Mouse (Mus musculus) ES-E14 (cell line): Measurements from ENCODE around the gene Nmt2. TPM values are rescaled to one million over a fixed set of nuclear protein-coding genes. Genes with fewer than 3 reads are reported as not detected.

ENCODE experiments used
- DNase-seq: peaks from one replicate; pipeline ENCODE4 v3.0.0-alpha.2; 2013; ENCODE audit warnings: low read depth, low spot score
- H3K27ac ChIP-seq: 2 replicates; pipeline ENCODE4 v1.5.1; 2012; ENCODE audit warnings: low read depth, mild to moderate bottlenecking, low read length, moderate library complexity, mixed read lengths; ENCODE audit not compliant: poor library complexity, insufficient read depth, severe bottlenecking
- H3K36me3 ChIP-seq: 2 replicates; pipeline ENCODE4 v1.6.1; 2012; ENCODE audit warnings: mild to moderate bottlenecking, low read length, moderate library complexity, mixed read lengths; ENCODE audit not compliant: control insufficient read depth, poor library complexity, insufficient read depth, severe bottlenecking
- H3K4me1 ChIP-seq, 2 experiments: fragments of 150-350 bp in 1 of 2; sonication (generic) in 1 of 2; 2 replicates each; pipeline ENCODE4 v1.6.1; 2012; ENCODE audit warnings: low read length in 2 of 2, mild to moderate bottlenecking in 1 of 2, mixed read lengths in 1 of 2; ENCODE audit not compliant: control insufficient read depth in 2 of 2, insufficient read depth in 2 of 2, poor library complexity in 1 of 2
- H3K4me3 ChIP-seq, 2 experiments: fragments of 150-350 bp in 1 of 2; sonication (generic) in 1 of 2; 2 replicates each; pipeline ENCODE4 v1.5.1; 2012; ENCODE audit warnings: low read length in 2 of 2, low read depth in 1 of 2, mild to moderate bottlenecking in 1 of 2, mixed read lengths in 1 of 2; ENCODE audit not compliant: insufficient read depth in 1 of 2, poor library complexity in 1 of 2, severe bottlenecking in 1 of 2
- H3K9ac ChIP-seq: 2 replicates; pipeline ENCODE4 v1.6.1; 2012; ENCODE audit warnings: low read depth, mild to moderate bottlenecking, low read length, mixed read lengths; ENCODE audit not compliant: poor library complexity, insufficient read depth, severe bottlenecking
- H3K9me3 ChIP-seq: fragments of 150-350 bp; sonication (generic); 2 replicates; pipeline ENCODE4 v1.6.1; 2012; ENCODE audit warnings: low read depth, mild to moderate bottlenecking, low read length; ENCODE audit not compliant: control insufficient read depth, insufficient read depth
- CHD2 ChIP-seq: IDR thresholded peaks from 2 replicates; pipeline ENCODE4 v1.6.1; 2014; ENCODE audit warnings: mild to moderate bottlenecking, low read depth, low read length, inconsistent platforms
- HCFC1 ChIP-seq: IDR thresholded peaks from 2 replicates; pipeline ENCODE4 v1.6.1; 2012; ENCODE audit warnings: low read length, inconsistent platforms, borderline replicate concordance; ENCODE audit not compliant: insufficient read depth
- MAFK ChIP-seq: IDR thresholded peaks from 2 replicates; pipeline ENCODE4 v1.6.1; 2014; ENCODE audit warnings: mild to moderate bottlenecking, low read depth, low read length, inconsistent platforms; ENCODE audit not compliant: insufficient read depth
- ZC3H11A ChIP-seq: IDR thresholded peaks from 2 replicates; pipeline ENCODE4 v1.6.1; 2012; ENCODE audit warnings: low read depth, mild to moderate bottlenecking, inconsistent platforms, low read length, borderline replicate concordance
- ZNF384 ChIP-seq: IDR thresholded peaks from 2 replicates; pipeline ENCODE4 v1.6.1; 2012; ENCODE audit warnings: low read depth, low read length, inconsistent platforms
- in situ Hi-C, 2 experiments: fragments of 600-800 bp; cut with MboI; formaldehyde crosslinking; loops; one replicate each; pipeline ENCODE4 v1.15.1; 2025; ENCODE audit warnings: low sequenced_read_pairs in 2 of 2, inconsistent platforms in 1 of 2; ENCODE audit not compliant: unreplicated experiment in 2 of 2
- total RNA-seq: library from RNA; depleted of rRNA; stranded (reverse); fragments of 300-350 nt; gene quantifications from 2 replicates; pipeline ENCODE4 v1.2.3, GENCODE M21; 2012

Nmt2 gene
- total RNA-seq, 1 experiment, result 34.1 TPM

DNA sequence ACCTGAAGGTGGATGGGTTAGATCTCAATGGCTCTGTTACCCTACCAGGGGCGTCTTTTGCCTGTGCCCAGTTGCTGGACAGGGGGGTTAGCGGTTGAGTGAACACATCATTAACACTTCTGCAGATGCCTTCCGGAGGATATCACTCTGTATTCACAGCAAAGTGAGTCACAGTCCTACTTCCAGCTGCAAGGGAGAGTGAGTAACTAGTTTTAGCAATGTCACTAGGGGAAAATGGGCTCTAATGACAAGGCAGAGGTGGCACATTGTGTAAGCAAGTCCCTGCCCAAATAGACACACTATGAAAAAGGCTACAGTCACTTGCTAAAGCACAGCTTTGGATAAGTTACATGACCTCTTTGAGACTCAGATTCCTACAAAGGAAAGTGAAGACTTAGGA is 17.5 kb upstream of the Nmt2 start:
- no peak for TF ChIP-seq ZNF384
- TF ChIP-seq ZC3H11A, result no peak
- TF ChIP-seq CHD2, result no peak
- TF ChIP-seq HCFC1, result no peak
- TF ChIP-seq MAFK, result no peak
- Histone ChIP-seq H3K4me3 (no peak overlapping the region), H3K9me3 (no peaks in the 10 kb centered on the region), H3K4me1 (no peaks in the 10 kb centered on the region), H3K9ac (no peak overlapping the region), H3K36me3 (no peaks in the 10 kb centered on the region), H3K27ac (no peak overlapping the region)
- in situ Hi-C loops, result no loop called here
- no peak for DNase-seq

GRCm38 (mm10) chr2:3267879-3268278 is 16.1 kb upstream of the Nmt2 start:
- Histone ChIP-seq H3K4me3 (no peak overlapping the region), H3K27ac (no peak overlapping the region), H3K9ac (no peak overlapping the region), H3K4me1 (no peaks in the 10 kb centered on the region), H3K36me3 (no peaks in the 10 kb centered on the region), H3K9me3 (no peaks in the 10 kb centered on the region)
- no peak for DNase-seq
- no peak for TF ChIP-seq CHD2
- in situ Hi-C loops, result no loop called here

GRCm38 (mm10) chr2:3273349-3273748 is 10.7 kb upstream of the Nmt2 start:
- DNase-seq, result no peak
- no peak overlapping the region for H3K27ac ChIP-seq
- no peak for TF ChIP-seq CHD2
- TF ChIP-seq MAFK, result no peak
- no peak for TF ChIP-seq HCFC1
- no peak for TF ChIP-seq ZNF384
- TF ChIP-seq ZC3H11A, result no peak
- no peaks in the 10 kb centered on the region for H3K9me3 ChIP-seq
- H3K9ac ChIP-seq, result no peak overlapping the region
- no peak overlapping the region for H3K4me3 ChIP-seq
- no peaks in the 10 kb centered on the region for H3K4me1 ChIP-seq
- no peaks in the 10 kb centered on the region for H3K36me3 ChIP-seq
- in situ Hi-C loops, result no loop called here

DNA sequence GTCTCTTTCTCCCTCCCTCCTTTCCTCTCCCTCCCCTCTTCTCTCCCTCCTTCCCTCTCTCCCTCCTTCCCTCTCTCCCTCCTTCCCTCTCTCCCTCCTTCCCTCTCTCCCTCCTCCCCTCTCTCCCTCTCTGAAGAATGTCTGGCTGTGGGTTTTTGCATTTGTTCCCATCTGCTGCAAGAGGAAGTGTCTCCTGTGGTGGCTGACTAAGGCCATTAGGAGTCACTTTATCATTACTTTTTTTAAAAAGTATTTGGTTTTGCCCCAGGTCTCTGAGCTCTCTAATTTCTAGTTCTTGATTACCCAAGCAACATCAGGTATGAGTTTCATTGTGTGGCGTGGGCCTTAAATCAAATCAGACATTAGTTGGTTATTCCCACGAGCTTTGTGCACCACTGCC is 7.9 kb upstream of the Nmt2 start:
- H3K27ac ChIP-seq, result no peak overlapping the region
- no peaks in the 10 kb centered on the region for H3K4me1 ChIP-seq
- TF ChIP-seq HCFC1 (no peak), ZNF384 (no peak), CHD2 (no peak), MAFK (no peak), ZC3H11A (no peak)
- DNase-seq, result no peak
- no peaks in the 10 kb centered on the region for H3K9me3 ChIP-seq
- no peak overlapping the region for H3K9ac ChIP-seq
- H3K36me3 ChIP-seq, result no peaks in the 10 kb centered on the region
- in situ Hi-C loops, result no loop called here
- H3K4me3 ChIP-seq, result no peak overlapping the region

DNA sequence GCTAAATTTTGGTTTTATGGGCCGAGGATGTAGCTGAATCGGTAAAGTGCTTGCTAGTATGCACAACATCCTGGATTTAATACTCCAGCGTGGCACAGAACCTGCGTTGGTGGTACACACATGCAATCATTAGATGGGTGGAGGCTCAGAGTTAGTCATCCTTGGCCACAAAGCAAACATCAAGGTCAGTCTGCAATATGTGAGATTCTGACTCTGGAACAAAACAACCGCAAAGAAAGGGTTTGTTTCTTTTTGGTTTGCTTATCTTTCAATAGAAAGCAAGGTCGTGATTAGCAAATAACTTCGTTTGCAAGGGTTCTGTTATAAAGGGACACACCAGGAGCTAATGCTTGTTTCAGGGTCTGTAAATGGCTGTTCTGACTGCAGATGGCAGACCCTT is 6.5 kb upstream of the Nmt2 start:
- H3K4me3 ChIP-seq, result no peak overlapping the region
- DNase-seq, result no peak
- H3K9ac ChIP-seq, result no peak overlapping the region
- no peak for TF ChIP-seq CHD2
- peaks cover 0 to under 1% of the 10 kb centered on the region in 2 experiments; a peak in 1 of 4 replicates for H3K4me1 ChIP-seq
- H3K9me3 ChIP-seq, result no peaks in the 10 kb centered on the region
- H3K27ac ChIP-seq, result no peak overlapping the region
- H3K36me3 ChIP-seq, result no peaks in the 10 kb centered on the region
- in situ Hi-C loops, result no loop called here
